Mouse (Mus musculus) spleen, adult 12 weeks (tissue): ENCODE data around the gene Osgin1.

ENCODE experiments used
- DNase-seq: peaks from one replicate; pipeline ENCODE4 v3.0.0; 2022; ENCODE audit warnings: low spot score

The Osgin1 gene

GRCm38 (mm10) chr8:119446211-119446989, 12.5 kb downstream of the Osgin1 start, which contains the start of gene Necab2:
Gene Necab2 (plus strand): TSS chr8:119446719.
- DNase-seq, result peak; percentile 42

GRCm38 (mm10) chr8:119446990-119447780, 13.3 kb downstream of the Osgin1 start:
- no peak for DNase-seq

GRCm38 (mm10) chr8:119447781-119448170, 13.9 kb downstream of the Osgin1 start:
- DNase-seq, result no peak

GRCm38 (mm10) chr8:119449627-119450026, 15.7 kb downstream of the Osgin1 start:
- DNase-seq, result no peak

GRCm38 (mm10) chr8:119451131-119451530, 17.2 kb downstream of the Osgin1 start:
- DNase-seq, result no peak

- no peak for DNase-seq
These were observed 19.0 kb downstream of the Osgin1 start for GRCm38 (mm10) chr8:119452919-119453318.

GRCm38 (mm10) chr8:119456045-119456444, 22.1 kb downstream of the Osgin1 start:
- no peak for DNase-seq

GRCm38 (mm10) chr8:119459724-119460123, 25.8 kb downstream of the Osgin1 start:
- no peak for DNase-seq

GRCm38 (mm10) chr8:119461356-119461755, 27.4 kb downstream of the Osgin1 start:
- DNase-seq, result no peak

GRCm38 (mm10) chr8:119463709-119464108, 29.8 kb downstream of the Osgin1 start:
- no peak for DNase-seq

GRCm38 (mm10) chr8:119466105-119466504, 32.2 kb downstream of the Osgin1 start:
- DNase-seq, result no peak

- DNase-seq, result no peak
These were observed 32.9 kb downstream of the Osgin1 start for GRCm38 (mm10) chr8:119466794-119467193.

- DNase-seq, result no peak
These were observed 34.2 kb downstream of the Osgin1 start for GRCm38 (mm10) chr8:119468091-119468490.

GRCm38 (mm10) chr8:119478684-119479083, 44.8 kb downstream of the Osgin1 start:
- DNase-seq, result no peak

- DNase-seq, result no peak
These were observed 50.4 kb downstream of the Osgin1 start for GRCm38 (mm10) chr8:119484145-119484896.

- DNase-seq, result no peak
These were observed 53.2 kb downstream of the Osgin1 start for GRCm38 (mm10) chr8:119487093-119487492.
